Mouse (Mus musculus) kidney, postnatal 10 days (tissue): ENCODE results near the gene Mical3.

Experiments
- DNase-seq: peaks from one replicate; pipeline ENCODE4 v3.0.0; 2021; ENCODE audit warnings: mixed read lengths

The Mical3 gene

GRCm38 (mm10) chr6:120894524-120894923, 236.3 kb downstream of the Mical3 start:
- DNase-seq = no peak

- no peak for DNase-seq
Measured at GRCm38 (mm10) chr6:120894089-120894488, 236.7 kb downstream of the Mical3 start.

- no peak for DNase-seq
Measured at GRCm38 (mm10) chr6:120886696-120887095, 244.1 kb downstream of the Mical3 start.

GRCm38 (mm10) chr6:120884436-120884835, 246.4 kb downstream of the Mical3 start:
- no peak for DNase-seq
